Mouse (Mus musculus): Measurements from ENCODE around the gene Sugct.

GRCm38 (mm10) chr13:17116073-17116472 is 579.3 kb downstream of the Sugct start:
- no peak for TF ChIP-seq MAX (IDR thresholded peaks at IDR 0.05; ENCODE audit: low read length)
- TF ChIP-seq TCF12 (IDR thresholded peaks at IDR 0.05; ENCODE audit: low read depth, low read length) = no peak
